Mouse (Mus musculus) G1E-ER4 (cell line): ENCODE results near the gene Gucy1b2. TPM values are rescaled to one million over a fixed set of nuclear protein-coding genes. Genes with fewer than 3 reads are reported as not detected.

ENCODE experiments used
- GATA1 ChIP-seq: IDR thresholded peaks from one replicate; pipeline ENCODE4 v1.8.0; 2012; ENCODE audit warnings: low read length, inconsistent platforms
- polyA plus RNA-seq: library from polyadenylated mRNA; stranded (reverse); fragments of >175 nt; gene quantifications from 2 replicates; pipeline ENCODE4 v1.2.3, GENCODE M21; 2012

The Gucy1b2 gene
- polyA plus RNA-seq, 1 experiment, result not detected

DNA sequence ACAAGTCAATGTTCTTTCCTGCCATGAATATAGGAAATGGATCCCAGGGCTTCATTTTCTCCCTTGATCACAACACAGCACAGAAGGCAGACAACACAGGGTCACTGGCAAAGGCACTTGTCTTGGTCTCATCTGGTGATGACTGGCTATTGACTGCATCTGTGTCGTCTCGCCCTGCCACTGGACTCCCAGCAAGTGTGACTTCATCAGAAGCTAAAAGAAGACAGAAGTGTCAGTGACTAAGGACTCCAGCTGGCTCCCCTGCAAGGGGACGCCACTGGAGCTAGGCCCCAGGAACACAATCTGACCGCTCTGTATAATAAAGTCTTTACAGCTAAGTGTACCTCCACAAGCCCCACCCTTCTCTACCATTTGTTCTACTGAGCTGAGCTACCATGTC is 63.3 kb downstream of the Gucy1b2 start:
- TF ChIP-seq GATA1, result no peak

DNA sequence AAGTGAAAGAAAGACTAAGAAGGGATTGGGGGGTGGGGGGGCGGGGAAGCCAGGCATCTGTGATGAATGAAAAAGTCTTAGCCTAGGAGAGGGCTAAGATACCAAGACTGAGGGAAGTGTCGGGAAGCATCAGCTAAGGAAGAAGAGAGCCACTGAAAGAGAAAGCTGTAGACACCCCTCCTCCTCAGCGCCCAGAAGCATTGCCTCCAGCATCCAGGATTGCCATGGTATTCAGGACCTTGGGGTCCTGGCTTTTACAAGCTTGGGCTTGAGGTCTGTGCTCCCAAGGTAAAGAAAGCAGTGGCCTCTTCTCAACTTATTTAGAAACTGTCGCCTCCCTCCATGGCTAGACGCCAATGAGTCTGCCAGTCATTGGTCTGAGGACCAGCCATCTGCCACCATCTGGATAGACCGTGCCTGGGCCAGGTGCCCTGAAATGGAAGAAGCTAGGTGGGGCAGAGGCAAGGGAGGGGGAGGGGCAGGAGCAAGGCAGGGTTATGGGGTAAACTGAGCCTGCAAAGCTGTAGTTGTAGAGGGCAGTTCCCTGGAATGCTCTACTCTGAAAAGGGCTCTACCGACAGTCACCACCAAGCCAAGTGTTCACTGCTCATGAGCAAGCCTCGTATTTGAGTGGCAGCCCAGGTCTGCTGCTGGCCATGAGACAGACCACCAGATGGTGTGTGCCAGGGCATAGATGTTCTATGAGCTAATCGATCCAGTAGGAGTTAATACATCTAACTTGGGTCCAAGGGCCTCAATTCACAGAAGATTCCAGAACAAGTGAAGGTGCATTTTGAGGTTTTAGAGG is 66.2 kb downstream of the Gucy1b2 start:
- TF ChIP-seq GATA1, result no peak

DNA sequence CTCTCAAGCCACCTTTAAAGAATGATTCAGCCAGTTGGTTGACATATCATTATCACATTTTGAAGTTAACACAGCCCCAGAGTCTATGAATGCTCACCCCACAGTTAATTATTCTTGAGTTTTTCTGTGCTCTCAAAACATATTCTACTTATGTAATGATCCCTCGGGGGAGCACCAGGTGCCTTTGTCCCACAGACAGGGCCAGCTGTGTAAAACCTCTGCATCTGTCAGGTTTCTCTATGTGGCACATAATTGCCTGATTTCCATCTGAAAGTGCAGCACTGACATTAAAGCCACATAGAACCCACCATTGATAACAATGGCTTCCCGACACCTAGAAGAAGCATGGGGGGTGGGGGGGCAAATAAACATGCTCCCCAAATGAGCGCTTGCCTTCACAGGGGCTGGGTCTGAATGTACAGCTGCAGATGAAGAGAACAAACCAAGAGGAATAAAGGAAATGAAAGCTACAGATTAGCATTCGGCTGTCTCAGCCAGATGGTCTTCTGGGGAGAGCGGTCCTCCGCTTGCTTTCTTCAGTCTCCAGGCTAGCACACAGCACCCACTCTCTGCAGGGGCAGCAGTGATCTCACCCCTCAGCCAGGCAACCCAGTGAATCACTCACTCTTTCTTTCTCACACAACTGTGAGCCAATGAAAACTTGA is 66.9 kb downstream of the Gucy1b2 start:
- TF ChIP-seq GATA1, result no peak

DNA sequence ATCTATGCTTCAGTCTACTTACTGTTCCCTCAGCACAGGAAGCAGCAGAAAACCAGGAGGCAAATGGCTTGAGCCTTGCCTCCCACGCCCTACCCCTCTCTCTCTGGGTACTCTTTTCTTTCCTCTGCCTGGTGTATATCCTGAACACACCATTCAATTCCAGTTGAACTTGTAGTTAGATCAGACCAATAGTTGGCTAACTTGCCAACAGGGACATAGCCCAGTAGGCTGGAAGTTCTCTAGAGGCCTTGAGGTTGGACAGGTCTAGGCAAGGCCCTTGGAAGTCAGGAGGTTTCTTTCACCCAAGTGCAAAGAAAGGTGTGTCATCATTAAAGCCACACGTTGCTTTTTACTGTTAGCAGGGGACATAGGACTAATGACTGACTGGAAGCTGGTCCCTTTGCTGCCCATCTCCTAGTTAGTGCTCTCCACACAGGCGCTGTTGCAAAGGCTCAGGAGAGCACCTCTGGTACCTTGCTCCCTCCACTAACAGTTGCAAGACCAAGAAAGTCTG is 72.2 kb downstream of the Gucy1b2 start:
- no peak for TF ChIP-seq GATA1

DNA sequence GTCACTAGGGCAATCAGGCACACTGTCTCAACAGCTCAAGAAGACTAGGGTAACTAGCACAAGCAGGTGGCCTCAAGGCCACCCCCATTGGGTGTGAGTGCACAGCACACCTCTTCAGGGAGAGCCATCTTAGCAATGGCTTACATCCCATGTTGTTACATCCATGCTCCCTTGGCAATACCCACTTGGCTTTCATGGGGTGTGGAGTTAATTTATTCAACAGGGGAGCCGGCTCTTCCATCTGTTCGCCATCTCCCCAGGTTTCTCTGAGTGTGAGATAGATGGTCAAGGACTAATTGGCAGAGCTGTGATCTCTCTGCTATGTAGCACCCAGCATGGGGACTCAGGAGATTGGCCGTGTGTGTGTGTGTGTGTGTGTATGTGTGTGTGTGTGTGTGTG is 73.0 kb downstream of the Gucy1b2 start:
- no peak for TF ChIP-seq GATA1

DNA sequence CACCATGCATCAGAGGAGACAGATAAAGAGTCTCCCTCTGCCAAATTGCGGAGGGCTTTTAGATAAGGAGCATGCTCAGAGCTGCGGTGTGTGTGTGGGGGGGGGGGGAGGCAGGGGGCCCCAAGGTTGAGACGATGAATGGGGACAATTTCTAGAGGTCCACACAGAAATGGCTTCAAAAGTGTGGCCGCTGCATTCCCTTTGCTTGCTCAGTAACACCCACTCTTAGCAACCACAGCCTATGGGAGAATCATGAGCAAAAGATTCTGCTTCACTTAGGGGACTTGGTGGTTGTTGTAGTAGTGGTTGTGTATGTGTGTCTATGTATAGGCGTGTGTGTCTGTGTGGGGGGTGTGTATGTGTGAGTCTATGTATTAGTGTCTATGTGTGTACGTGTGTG is 75.5 kb downstream of the Gucy1b2 start:
- TF ChIP-seq GATA1, result no peak

DNA sequence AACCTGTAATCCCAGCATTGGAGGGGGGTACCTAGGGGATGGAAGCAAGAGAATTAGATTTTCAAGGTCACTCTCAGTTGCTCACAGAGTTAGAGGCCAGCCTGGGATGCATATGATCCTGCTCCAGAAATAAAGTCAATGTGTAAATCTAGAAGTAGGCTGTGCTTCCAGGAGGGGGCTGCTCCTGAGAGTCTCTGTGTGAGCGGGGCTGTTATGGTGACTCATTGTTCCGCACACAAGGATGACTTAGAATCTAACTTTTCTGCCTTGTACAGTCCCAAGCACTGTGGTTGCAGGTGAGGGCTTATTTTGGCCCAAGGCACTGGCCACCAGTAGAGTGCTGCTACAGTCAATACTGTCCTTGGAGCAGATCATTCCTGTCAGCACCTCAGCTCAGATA is 76.7 kb downstream of the Gucy1b2 start:
- no peak for TF ChIP-seq GATA1

DNA sequence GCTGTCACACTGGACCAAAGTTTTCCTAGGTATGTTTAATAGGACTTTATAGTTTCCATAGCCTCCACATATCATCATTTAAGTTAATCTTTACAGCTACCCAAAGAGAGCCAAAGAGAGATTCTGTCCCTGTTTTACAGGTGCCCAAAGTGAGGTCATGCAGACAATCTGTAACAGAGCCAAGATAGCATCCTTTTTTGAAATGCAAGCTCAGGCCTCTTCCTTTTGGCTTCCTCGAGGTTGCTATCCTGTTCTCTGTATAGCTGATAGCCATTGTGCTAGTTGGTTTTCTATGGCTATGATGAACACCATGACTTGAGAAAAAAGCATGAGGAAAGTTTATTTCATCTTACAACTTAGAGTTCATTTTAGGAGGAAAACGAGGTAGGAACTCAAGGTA is 80.0 kb downstream of the Gucy1b2 start:
- TF ChIP-seq GATA1, result no peak

DNA sequence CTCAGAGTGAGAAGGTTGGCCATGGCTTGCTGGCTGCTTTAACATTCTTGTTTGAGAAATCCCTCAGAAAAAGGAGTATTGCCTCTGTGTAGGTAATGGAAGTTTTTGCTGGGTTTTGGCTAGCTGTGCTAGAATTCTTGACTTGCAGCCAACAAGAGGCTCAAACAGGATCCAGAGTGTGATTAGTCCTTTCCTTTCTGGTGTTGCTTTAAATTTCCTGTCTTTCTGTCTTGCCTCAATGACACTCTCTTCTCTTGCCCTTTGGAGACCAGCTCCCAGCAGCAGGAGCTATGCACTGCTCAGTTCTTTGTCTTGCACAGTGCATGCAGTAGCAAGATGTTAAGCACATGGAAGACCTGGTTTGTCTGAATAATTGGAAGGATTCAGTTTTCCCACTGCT is 80.4 kb downstream of the Gucy1b2 start:
- TF ChIP-seq GATA1, result no peak

DNA sequence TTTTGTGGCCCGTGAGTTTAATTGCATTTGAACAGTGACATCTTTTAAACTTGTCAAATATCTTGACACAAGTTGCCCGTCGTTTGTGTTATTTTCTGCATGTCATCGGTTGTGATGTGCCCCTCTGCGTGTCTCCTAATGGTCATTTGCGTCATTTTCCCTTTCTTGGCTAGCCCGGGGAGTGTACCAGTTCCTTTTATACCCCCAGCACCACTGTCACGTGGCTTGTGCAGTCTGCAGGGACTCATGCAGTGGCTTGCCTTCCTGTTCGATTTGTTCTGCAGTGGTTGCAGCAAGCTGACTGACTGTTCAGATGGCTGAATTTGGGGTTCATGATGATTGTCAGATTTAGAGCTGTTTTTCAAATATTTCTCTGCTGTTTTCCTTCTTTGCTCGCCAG is 82.1 kb downstream of the Gucy1b2 start:
- TF ChIP-seq GATA1, result no peak

DNA sequence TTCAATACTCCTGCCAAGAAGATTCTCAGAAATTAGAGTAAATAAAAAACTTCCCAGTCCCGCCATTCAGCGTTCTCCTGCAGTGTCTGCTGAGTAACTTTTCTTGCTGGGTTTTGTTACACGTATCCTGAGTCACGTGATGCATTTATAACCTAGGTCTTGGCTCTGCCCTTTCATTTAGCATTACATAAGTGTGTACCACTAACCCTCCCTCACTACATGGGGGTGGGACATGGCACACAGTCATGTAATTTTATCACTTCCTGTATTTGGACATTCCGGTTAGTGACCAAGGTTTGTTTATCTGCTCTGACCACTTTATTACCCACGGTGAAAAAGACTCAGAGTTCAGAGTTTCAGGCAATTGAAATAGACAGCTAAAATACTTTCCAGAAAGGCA is 85.3 kb downstream of the Gucy1b2 start:
- no peak for TF ChIP-seq GATA1

DNA sequence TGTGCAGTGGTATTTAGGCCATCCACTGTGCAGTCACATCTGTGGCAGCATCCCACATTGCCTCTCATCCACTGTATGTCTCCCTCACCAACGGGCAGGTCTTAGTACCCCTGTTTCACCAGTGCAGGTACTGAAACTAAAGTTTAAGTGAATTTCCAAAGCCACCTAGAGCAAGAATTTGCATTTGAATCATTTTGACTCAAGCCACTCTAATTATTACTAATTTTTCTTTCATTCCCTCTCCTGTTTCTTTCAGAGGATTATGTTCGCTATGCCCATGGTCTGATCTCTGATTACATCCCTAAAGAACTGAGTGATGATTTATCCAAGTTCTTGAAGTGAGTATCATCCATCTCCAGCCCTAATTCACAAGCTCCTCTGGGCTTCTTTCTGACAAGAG is 92.3 kb downstream of the Gucy1b2 start:
- TF ChIP-seq GATA1, result no peak

DNA sequence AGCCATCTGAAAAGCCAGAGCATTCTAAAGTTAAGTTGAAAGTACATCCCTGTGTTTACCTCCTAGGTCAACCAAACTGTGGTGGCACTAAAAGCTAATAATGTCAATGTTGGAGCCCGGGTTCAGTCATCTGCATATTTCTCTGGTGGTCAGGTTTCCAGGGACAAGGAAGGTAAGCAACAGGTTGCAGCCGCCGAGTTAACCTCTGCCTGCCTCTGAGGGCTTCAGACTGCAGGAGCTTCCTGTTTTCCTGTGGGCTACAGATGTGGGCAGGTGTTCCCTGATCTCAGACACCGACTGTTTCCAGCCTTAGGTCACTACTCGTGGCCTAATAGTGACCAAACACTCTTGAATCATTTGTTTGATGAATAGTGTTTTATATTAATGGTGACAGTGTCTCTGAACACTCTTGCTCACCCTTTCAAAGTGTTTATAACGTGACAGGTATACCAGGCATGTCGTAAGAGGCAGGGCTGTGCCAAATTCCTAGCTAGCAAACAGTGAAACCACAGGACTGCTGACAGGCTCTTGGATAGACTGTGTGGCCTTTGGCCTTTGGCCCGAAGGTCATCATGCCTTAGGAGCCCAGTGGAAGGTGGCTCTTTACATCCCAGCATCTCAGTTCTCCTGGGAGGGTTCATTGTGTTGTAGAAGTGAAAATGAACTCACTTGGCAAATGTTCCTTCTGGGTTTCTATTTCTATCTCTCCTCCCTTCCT is 94.7 kb downstream of the Gucy1b2 start:
- TF ChIP-seq GATA1, result no peak

DNA sequence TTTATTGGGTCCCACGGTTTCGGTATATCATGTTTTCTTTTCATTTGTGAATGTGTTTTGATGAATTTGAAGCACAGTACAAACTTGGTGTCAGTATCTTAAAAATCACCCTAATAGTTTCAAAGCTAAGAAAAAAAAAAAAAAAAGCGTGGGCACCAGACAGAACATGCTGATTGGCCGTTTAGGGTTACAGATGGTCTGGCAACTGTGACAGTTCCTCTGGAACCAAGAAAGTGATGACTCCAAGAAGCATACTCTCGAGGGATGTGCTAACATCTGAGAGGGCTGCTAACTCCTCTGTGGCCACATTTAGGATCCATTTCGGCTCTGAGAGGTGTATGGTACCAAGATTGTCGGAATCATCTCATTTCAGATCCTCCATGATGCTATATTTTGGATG is 100.9 kb downstream of the Gucy1b2 start:
- no peak for TF ChIP-seq GATA1

DNA sequence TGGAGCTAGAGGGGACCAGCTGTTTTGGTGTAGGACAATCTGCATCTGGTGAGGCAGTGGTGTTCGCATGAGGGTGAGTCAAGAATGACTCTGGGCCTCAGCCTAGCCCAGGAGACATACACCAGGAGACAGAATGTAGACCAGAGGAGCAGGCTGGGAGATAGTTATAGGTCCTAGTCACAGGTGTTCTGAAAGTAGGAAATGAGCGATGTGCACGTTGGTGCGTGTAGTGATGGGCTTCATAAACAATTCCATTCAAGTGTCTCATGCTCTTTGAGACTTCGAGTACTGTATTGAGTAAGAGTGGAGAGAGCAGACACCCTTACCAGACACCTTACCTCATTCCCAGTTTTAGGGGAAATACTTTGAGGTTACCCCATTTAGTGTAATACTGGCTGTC is 102.3 kb downstream of the Gucy1b2 start:
- no peak for TF ChIP-seq GATA1

DNA sequence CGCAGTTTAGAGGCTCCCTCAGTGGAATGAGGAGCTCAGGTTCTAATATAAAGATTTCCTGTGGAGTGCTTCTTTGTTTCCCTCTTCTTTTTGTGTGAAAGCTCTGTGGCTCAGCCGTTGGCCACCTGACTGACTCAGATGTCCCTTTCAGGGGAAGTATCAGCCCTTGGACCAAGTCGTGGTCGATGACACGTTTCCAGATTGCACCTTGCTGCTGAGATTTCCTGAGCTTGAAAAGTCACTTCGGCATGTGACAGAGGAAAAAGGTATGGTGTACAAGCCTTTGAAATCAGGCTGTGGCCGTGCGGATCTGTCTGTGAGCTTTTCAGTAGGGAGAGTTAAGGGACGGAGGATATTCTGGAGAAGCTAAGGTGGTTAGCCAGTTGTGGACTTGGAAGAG is 102.7 kb downstream of the Gucy1b2 start:
- TF ChIP-seq GATA1, result no peak
